Mouse (Mus musculus): Measurements from ENCODE around the gene Zfp334. TPM values are rescaled to one million over a fixed set of nuclear protein-coding genes. Genes with fewer than 3 reads are reported as not detected.

Zfp334 gene
- total RNA-seq (2014; rRNA removed) (14.8 and 16.4 TPM in 2 replicates), polyA plus RNA-seq (2015; fragmentation: Nextera tagmentation; extraction: Ambion mirVana) (3.7 and 3.9 TPM in 2 replicates)

- Histone ChIP-seq H3K4me2 (ENCODE audit: low read depth, low read length) (peak within 1 kb of the TSS; percentile 74), H3K9me3 (ENCODE audit: low read length) (no peaks in the 10 kb centered on the region), H3K27ac (peak within 1 kb of the TSS; percentile 95), H3K36me3 (ENCODE audit: insufficient read depth, low read length) (peaks cover 19% of the 10 kb centered on the region), H3K4me3 (ENCODE audit: low read length) (peak within 1 kb of the TSS; percentile 75), H3K4me1 (ENCODE audit: insufficient read depth, low read length) (peaks cover 8% of the 10 kb centered on the region; the same call in 1 of the 2 replicates), H3K9ac (replicated peaks; ENCODE audit: low read length) (peak within 1 kb of the TSS; percentile 91), H3K27me3 (ENCODE audit: insufficient read depth, low read length) (no peaks in the 10 kb centered on the region)
- WGBS = under 1% methylated on average over 40 of the region's 40 CpGs
- peak; percentile 91 for ATAC-seq
- no peak for TF ChIP-seq CTCF (IDR thresholded peaks at IDR 0.05; ENCODE audit: low read depth)
- peak; percentile 99 for DNase-seq (ENCODE audit: low spot score)
Observed at GRCm38 (mm10) chr2:165387844-165388495, at the start of gene Zfp334. Gene Zfp334 (minus strand): TSS chr2:165388259.

- 60% methylated on average over 7 of the region's 7 CpGs for WGBS
- H3K9me3 ChIP-seq (ENCODE audit: low read length) = no peaks in the 10 kb centered on the region
- no peak overlapping the region for H3K27ac ChIP-seq
- no peak overlapping the region for H3K4me3 ChIP-seq (ENCODE audit: low read length)
- H3K4me2 ChIP-seq (ENCODE audit: low read depth, low read length) = no peak overlapping the region
- no peak overlapping the region for H3K9ac ChIP-seq (replicated peaks; ENCODE audit: low read length)
- DNase-seq (ENCODE audit: low spot score) = no peak
- H3K36me3 ChIP-seq (ENCODE audit: insufficient read depth, low read length) = no peaks in the 10 kb centered on the region
- ATAC-seq = no peak
- TF ChIP-seq CTCF (IDR thresholded peaks at IDR 0.05; ENCODE audit: low read depth) = no peak
- no peaks in the 10 kb centered on the region for H3K4me1 ChIP-seq (ENCODE audit: insufficient read depth, low read length)
- H3K27me3 ChIP-seq (ENCODE audit: insufficient read depth, low read length) = no peaks in the 10 kb centered on the region
Observed at GRCm38 (mm10) chr2:165428694-165429093, 40.6 kb upstream of the Zfp334 start.

- Histone ChIP-seq H3K36me3 (ENCODE audit: insufficient read depth, low read length) (no peaks in the 10 kb centered on the region), H3K27ac (peak overlapping the region; percentile 81), H3K4me2 (ENCODE audit: low read depth, low read length) (no peak overlapping the region; the same call in 1 of the 2 replicates), H3K4me1 (ENCODE audit: insufficient read depth, low read length) (peaks cover 20% of the 10 kb centered on the region), H3K9ac (replicated peaks; ENCODE audit: low read length) (0 out of 2 replicates have a peak overlapping the region, but pooled peaks have one; percentile 3), H3K4me3 (ENCODE audit: low read length) (no peak overlapping the region), H3K9me3 (ENCODE audit: low read length) (no peaks in the 10 kb centered on the region), H3K27me3 (ENCODE audit: insufficient read depth, low read length) (no peaks in the 10 kb centered on the region)
- DNase-seq (ENCODE audit: low spot score) (peak; percentile 48), ATAC-seq (peak; percentile 61; the same call in 1 of the 2 replicates)
- TF ChIP-seq CTCF (IDR thresholded peaks at IDR 0.05; ENCODE audit: low read depth) = no peak
- WGBS = 46% methylated on average over 2 of the region's 2 CpGs
Observed at GRCm38 (mm10) chr2:165420195-165420594, 32.1 kb upstream of the Zfp334 start.

GRCm38 (mm10) chr2:165419670-165420111 is 31.6 kb upstream of the Zfp334 start:
- Histone ChIP-seq H3K4me3 (ENCODE audit: low read length) (no peak overlapping the region), H3K27ac (peak overlapping the region; percentile 81), H3K27me3 (ENCODE audit: insufficient read depth, low read length) (no peaks in the 10 kb centered on the region), H3K9me3 (ENCODE audit: low read length) (no peaks in the 10 kb centered on the region), H3K4me1 (ENCODE audit: insufficient read depth, low read length) (peaks cover 20% of the 10 kb centered on the region), H3K36me3 (ENCODE audit: insufficient read depth, low read length) (no peaks in the 10 kb centered on the region), H3K4me2 (ENCODE audit: low read depth, low read length) (no peak overlapping the region; the same call in 1 of the 2 replicates), H3K9ac (replicated peaks; ENCODE audit: low read length) (0 out of 2 replicates have a peak overlapping the region, but pooled peaks have one; percentile 3)
- WGBS = 18% methylated on average over 4 of the region's 4 CpGs
- peak; percentile 74 for ATAC-seq
- no peak for TF ChIP-seq CTCF (IDR thresholded peaks at IDR 0.05; ENCODE audit: low read depth)
- DNase-seq (ENCODE audit: low spot score) = peak; percentile 60

GRCm38 (mm10) chr2:165418577-165418976 is 30.5 kb upstream of the Zfp334 start:
- WGBS = 93% methylated on average over 2 of the region's 2 CpGs
- Histone ChIP-seq H3K27ac (no peak overlapping the region), H3K9me3 (ENCODE audit: low read length) (no peaks in the 10 kb centered on the region), H3K4me3 (ENCODE audit: low read length) (no peak overlapping the region), H3K4me2 (ENCODE audit: low read depth, low read length) (no peak overlapping the region), H3K27me3 (ENCODE audit: insufficient read depth, low read length) (no peaks in the 10 kb centered on the region), H3K9ac (replicated peaks; ENCODE audit: low read length) (no peak overlapping the region), H3K4me1 (ENCODE audit: insufficient read depth, low read length) (peaks cover 25% of the 10 kb centered on the region), H3K36me3 (ENCODE audit: insufficient read depth, low read length) (no peaks in the 10 kb centered on the region)
- DNase-seq (ENCODE audit: low spot score) (no peak), ATAC-seq (no peak)
- no peak for TF ChIP-seq CTCF (IDR thresholded peaks at IDR 0.05; ENCODE audit: low read depth)

- ATAC-seq = peak; percentile 60
- no peak for TF ChIP-seq CTCF (IDR thresholded peaks at IDR 0.05; ENCODE audit: low read depth)
- Histone ChIP-seq H3K27me3 (ENCODE audit: insufficient read depth, low read length) (no peaks in the 10 kb centered on the region), H3K9me3 (ENCODE audit: low read length) (no peaks in the 10 kb centered on the region), H3K4me1 (ENCODE audit: insufficient read depth, low read length) (peaks cover 25% of the 10 kb centered on the region), H3K9ac (replicated peaks; ENCODE audit: low read length) (no peak overlapping the region), H3K4me2 (ENCODE audit: low read depth, low read length) (no peak overlapping the region), H3K27ac (peak overlapping the region; percentile 59), H3K36me3 (ENCODE audit: insufficient read depth, low read length) (no peaks in the 10 kb centered on the region), H3K4me3 (ENCODE audit: low read length) (no peak overlapping the region)
- peak; percentile 83 for DNase-seq (ENCODE audit: low spot score)
- WGBS = 24% methylated on average over 7 of the region's 7 CpGs
Observed at GRCm38 (mm10) chr2:165417291-165417690, 29.2 kb upstream of the Zfp334 start.

- Histone ChIP-seq H3K4me1 (ENCODE audit: insufficient read depth, low read length) (peaks cover 25% of the 10 kb centered on the region), H3K9me3 (ENCODE audit: low read length) (no peaks in the 10 kb centered on the region), H3K27me3 (ENCODE audit: insufficient read depth, low read length) (no peaks in the 10 kb centered on the region), H3K36me3 (ENCODE audit: insufficient read depth, low read length) (no peaks in the 10 kb centered on the region), H3K9ac (replicated peaks; ENCODE audit: low read length) (no peak overlapping the region), H3K4me2 (ENCODE audit: low read depth, low read length) (no peak overlapping the region), H3K4me3 (ENCODE audit: low read length) (no peak overlapping the region), H3K27ac (no peak overlapping the region)
- WGBS = 70% methylated on average over 6 of the region's 6 CpGs
- no peak for TF ChIP-seq CTCF (IDR thresholded peaks at IDR 0.05; ENCODE audit: low read depth)
- ATAC-seq (no peak), DNase-seq (ENCODE audit: low spot score) (no peak)
Observed at GRCm38 (mm10) chr2:165415795-165416194, 27.7 kb upstream of the Zfp334 start.

Data from hindbrain, postnatal 0 days (tissue).